Mouse (Mus musculus): Measurements from ENCODE around the gene Plpp3.
A peak's percentile ranks its signal among the peaks of the same experiment; 100 is the strongest.

The Plpp3 gene

DNA sequence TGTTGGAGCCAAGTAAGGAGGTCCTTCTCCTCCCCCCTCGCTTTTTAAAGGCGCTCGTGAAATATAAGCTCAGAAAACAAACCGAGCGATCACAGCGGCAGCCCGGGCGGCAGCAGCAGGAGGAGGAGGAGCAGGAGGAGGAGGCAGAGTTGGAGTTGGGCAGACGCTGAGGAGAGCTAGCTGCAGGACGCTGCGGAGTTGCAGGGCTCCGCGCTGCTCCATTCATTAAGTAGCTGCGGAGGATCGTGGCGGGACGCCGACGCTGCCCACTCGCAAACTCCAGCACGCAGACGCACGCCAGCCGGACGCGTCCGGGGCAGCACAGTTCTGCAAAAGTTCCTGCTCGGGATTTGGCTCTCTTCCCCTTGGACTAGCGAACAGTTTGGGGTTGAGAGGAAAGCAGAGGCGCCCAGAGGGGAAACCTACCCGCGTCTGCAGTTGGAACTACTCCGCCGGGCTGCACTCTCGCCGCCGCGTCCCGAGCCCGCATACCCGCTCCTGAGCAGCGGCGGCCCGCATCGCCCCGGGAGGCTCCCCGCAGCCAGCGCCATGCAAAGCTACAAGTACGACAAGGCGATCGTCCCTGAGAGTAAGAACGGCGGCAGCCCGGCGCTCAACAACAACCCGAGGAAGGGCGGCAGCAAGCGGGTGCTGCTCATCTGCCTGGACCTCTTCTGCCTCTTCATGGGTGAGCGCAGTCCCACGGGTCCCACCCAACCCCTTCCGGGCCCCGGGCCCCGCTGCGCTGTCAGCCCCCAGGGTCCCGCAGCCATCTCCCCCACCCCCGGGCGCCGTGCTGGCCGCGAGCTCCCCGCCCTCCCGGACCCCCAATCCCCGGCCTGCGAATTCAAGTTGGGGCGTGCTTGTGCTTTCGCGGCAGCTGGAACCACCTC lies at the start of gene Plpp3:
Plpp3 (plus strand) TSS at position 72 of the 893 bp plus-strand sequence.
- DNase-seq (ENCODE audit: low spot score in 2 of 2): peak; percentile 14 to 34

GRCm38 (mm10) chr4:105107943-105108640 lies 49.1 kb upstream of the Plpp3 start:
- no peak for DNase-seq (ENCODE audit: low spot score in 2 of 2)

DNA sequence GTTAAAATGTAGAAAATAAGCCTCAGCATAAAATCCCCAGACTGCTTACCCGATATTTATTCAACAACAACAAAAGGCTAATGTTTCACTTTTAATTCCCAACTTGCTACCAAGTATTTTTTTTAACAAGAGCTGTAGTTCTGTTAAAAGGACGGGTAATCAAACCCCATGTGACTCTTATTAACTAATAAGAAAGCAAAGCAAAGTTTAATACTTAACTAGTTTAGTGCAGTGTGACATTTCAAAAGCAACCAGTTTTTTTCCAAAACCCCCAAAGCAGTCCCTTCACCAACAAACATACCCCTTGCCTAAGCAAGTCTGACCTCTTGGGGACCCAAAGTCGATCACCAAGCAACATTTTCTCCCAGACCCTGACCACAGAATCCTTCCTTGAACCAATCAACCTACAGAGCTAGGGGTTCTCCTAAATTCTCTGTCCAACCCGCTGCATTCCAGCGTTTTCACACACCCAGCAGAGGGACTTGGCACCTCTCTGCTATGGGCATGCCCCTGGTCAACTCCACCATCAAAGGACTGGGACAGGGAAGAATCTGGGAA lies 48.4 kb upstream of the Plpp3 start:
- DNase-seq (ENCODE audit: low spot score in 2 of 2): no peak

DNA sequence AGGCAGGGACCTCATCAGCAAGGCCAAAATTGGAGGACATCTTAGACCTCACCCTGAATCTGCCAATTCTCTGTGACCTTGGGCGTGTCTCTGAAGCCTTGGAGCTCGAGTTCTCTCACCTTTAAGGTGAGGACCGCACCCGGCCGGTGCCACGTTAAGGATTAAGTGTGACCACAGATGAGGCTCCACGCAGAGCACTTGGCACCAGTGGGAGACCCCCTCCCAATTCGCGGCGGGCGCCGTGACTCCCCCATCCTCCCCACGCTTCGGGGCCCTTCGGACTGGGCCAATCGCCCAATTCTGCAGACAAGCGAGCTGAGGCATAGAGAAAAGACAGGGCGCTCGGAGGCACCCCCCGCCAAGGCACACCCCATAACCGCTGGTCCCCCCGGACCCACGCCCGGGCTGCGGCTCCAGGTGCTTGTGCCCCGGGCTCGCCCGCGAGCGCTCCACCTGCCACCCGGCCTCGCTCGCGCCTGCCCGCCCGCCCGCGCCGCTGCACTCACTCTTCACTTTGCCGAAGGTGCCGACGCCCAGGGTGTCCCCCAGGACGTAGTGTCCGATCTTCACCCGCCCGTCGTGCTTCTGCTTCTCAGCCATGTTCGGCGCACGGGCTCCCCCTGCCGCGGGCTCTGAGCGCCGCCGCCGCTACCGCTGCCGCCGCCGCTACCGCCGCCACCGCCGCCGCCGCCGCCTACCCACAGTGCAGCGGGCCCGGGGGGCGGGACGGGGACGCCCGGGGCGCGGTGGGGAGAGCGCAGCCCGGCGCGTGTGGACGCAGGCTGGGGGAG lies 47.8 kb upstream of the Plpp3 start, which contains the start of gene Prkaa2:
Prkaa2 (minus strand) TSS at position 692 of the 791 bp plus-strand sequence.
- peak; percentile 9 to 21 for DNase-seq (ENCODE audit: low spot score in 2 of 2)

GRCm38 (mm10) chr4:105109990-105110683 lies 47.0 kb upstream of the Plpp3 start:
- DNase-seq (ENCODE audit: low spot score in 2 of 2): no peak

DNA sequence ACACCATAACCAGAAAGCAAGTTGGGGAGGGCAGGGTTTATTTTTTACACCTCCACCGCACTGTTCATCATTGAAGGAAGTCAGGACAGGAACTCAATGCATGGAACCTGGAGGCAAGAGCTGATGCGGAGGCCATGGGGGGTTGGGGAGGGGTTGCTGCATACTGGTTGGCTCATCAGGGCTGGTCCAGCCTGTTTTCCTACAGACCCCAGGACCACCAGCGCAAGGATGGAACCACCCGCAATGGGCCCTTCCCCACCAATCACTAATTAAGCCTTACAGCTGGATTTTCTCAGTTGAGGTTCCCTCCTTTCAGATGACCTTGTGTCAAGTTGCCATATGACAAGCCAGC lies 46.5 kb upstream of the Plpp3 start:
- DNase-seq (ENCODE audit: low spot score in 2 of 2): no peak

DNA sequence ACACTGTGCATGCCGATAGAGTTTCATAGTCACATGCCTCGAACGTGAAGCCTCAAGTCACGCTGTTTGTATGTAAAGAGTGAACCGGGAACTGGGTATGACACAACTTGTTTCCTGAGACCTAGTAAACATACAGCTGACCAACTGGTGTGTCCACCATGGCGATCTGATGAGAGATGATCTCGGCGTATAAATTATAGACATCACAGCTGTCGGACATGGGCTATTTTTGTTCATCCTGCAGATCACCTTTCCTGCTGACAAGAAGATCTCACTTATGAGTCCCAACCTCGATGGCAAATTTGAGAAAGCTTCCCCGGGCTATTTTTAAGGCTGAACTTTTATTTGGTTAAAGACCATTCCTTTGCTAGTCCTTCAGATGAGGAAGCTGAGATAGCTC lies 45.4 kb upstream of the Plpp3 start:
- no peak for DNase-seq (ENCODE audit: low spot score in 2 of 2)

GRCm38 (mm10) chr4:105113042-105113441 lies 44.1 kb upstream of the Plpp3 start:
- no peak for DNase-seq (ENCODE audit: low spot score in 2 of 2)

DNA sequence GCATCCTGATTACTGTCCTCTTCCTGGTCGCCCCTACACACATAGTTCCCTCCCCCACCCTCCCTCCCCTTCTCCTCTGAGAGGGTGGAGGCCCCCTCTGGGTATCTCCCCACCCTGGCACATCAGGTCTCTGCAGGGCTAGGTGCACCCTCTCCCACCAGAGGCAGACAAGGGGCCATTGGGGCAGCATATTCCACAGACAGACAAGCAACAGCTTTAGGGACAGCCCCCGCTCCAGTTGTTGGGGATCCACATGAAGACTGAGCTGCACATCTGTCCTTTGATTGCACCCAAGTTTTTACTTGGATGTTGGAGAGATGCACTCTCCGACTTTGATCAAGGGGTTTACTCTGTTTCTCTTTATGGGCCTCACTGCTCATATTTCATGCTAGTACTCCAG lies 43.7 kb upstream of the Plpp3 start:
- no peak for DNase-seq (ENCODE audit: low spot score in 2 of 2)

GRCm38 (mm10) chr4:105121081-105121480 lies 36.1 kb upstream of the Plpp3 start:
- no peak for DNase-seq (ENCODE audit: low spot score in 2 of 2)

- DNase-seq (ENCODE audit: low spot score in 2 of 2): no peak
Measured at GRCm38 (mm10) chr4:105122429-105122828, 34.7 kb upstream of the Plpp3 start.

DNA sequence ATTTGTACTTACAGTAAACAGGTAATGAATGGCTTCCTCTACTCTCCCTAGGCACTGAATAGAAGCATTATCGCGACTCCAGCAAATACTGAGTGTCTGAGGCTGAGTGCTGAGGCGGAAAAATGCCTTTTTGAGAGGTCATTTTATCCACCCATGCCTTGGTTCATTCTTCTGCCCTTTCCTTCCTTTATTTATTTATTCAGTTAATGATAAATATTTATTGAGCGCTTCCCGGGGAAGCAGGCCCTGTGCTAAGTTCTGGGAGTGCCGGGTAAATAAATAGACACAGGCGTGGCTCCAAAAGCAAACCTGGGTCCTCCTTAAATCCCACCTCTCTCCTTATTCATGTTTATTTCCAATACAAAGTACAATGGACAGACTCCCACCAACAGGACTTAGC lies 27.9 kb upstream of the Plpp3 start:
- DNase-seq (ENCODE audit: low spot score in 2 of 2): no peak

DNA sequence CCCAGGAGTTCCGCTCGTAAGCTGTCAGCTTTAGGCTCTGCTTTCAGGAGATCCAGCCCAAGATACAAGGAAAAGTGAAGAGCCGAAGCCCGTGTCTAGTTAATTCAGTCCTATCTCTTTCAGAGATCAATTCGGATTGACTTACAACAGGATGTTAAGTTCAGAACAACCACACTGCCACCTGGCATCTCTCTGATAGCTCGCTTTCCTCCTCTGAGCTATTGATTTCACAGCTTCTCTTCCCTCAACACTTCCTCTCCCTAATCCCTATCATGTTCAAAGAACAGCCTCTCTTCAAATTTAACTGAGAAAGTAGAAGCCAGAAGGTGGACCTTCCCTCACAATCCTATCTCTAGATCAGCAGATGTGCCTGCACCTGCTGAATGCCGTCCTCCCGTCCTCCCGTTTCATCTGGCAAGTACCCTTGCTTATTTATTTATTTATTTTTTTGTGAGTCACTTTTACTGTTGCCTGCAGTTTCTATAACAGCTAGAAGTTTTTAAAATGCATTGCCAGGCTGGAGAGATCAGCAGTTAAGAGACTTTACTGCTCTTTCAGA lies 25.3 kb upstream of the Plpp3 start:
- no peak for DNase-seq (ENCODE audit: low spot score in 2 of 2)

DNA sequence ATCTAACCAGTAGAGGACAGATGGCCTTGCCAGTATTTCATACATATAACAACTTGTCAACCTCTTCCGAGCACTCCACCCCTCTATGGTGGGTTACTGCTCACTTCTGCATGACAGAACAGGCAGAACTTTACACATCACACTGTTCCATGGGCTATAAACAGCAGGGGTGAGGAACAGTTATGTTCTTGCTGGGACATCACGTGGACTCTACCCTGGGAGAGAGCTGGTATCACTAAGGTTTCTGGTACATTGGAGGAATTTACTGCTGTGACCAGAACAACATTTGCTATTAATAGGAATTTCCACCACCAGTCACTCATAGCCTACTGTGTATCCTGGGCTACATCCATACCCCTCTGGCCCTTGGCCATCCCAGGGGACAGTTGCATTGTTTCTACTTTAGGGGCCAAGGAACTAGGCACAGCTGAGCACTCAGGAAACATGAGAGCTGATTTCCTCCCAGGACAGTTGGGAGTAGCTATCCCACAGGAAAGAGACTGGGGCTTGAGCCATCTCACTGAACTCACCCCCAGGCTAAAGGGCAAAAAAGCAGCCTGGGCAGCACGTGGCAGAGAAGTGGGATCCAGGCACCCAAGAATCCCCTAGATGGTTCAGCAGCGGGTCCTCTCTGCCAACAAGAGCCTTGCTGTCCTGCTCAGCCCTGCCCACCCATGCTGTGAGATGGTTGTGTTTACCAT lies 23.6 kb upstream of the Plpp3 start:
- DNase-seq (ENCODE audit: low spot score in 2 of 2): no peak

DNA sequence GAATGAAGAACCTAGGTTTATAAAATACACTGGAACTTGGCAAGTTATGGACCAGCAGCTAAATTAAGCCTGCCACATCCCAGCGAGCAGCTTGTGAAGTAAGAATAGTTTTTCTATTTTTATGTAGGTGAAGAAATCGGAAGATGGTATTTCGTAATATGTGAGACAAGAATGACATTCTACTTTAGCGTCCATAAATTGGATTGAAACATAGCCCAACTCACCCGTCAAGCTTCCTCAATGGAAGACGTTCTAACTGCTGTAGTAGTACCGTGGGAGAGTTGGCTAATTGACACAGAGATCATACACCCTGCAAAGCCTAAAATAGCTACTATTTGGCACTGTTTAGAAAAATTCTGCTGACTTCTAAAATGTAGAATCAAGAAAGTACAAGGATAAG lies 7.7 kb upstream of the Plpp3 start:
- DNase-seq (ENCODE audit: low spot score in 2 of 2): no peak

GRCm38 (mm10) chr4:105151911-105152690 lies 5.0 kb upstream of the Plpp3 start:
- peak; percentile 16 to 40 for DNase-seq (ENCODE audit: low spot score in 2 of 2)

DNA sequence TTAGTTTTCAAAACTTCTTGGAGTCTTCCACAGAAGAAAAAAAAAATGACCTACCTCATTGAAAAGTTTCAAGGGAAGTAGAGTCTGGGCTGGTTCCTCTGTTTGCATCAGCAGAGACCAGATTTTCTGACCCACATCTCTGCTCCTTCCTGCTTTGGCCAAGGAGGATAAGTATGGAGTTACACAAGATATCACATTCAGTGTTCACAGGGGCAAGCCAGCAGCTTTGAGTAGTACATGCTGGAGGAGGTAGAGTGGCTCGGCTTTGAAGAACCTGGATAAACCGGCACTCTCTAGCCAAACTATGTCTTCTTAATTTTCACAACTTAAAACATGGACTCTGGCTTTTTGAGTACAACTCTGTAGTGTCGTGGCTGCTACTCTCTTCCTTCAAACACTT lies 3.9 kb upstream of the Plpp3 start:
- DNase-seq (ENCODE audit: low spot score in 2 of 2): no peak

DNA sequence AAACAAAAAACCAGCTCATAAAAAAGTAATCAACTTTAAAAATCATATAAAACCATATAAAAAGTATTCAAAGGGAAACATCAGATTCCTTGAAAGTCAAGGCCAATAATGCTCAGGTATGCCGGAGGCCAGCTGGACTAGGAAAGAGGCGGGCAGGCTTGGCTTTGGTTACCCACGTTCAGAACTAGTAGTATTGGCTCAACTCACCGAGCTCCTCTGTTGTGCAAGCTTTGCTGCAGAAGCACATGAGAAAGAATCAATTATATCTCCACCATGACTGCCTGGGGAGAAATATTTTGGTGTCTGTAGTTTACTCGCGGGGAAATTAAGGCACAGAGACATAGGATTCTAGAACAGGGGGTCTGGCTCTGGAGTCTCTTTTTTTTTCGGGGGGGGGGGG lies 866 bp upstream of the Plpp3 start:
- no peak for DNase-seq (ENCODE audit: low spot score in 2 of 2)

DNA sequence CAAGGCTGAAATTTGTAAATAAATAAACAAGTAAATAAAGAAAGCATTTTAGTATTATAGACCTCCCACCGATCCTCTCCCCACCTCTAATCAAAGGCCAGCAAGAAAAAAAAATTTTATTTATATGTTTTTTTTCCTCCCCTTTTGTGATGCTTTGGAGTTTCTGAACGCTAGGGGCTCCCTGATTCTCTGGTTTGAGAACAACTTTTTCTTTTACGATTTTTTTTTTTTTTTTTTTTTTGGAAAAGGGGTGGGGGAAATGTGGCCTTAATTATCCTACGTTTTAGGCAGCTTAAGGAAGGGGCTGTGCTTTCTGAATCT lies 232 bp upstream of the Plpp3 start:
- DNase-seq (ENCODE audit: low spot score in 2 of 2): no peak

DNA sequence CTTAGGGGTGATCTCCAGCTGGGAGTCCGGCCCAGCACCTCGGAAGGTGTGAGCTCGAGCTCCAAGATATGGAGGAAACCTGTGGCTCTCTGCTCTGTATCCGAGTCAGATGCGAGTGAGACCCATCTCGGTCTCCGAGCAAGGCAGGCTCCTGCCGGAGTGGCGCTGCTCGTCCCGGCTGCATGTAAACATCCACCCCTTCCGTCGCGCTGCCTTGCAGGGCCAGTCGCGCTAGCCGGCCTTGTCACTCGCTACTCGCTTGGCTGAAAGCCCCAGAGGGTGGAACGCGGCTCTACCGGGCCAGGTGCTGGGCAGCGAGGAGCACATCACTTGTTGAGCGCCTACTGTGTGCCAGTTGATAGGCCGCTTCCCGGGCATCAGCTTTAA lies 1.0 kb downstream of the Plpp3 start:
- peak; percentile 43 to 65 for DNase-seq (ENCODE audit: low spot score in 2 of 2)

Measured in spleen, postnatal 14 days (tissue).